Mouse (Mus musculus) liver, postnatal 0 days (tissue): ENCODE data around the gene Sec24a. TPM values are rescaled to one million over a fixed set of nuclear protein-coding genes. Genes with fewer than 3 reads are reported as not detected.

Experiments
- ATAC-seq: fragments of 200-750 bp; cut with Nextera tagmentation; 2 replicates; pipeline ENCODE4 v1.8.0; 2017; ENCODE audit warnings: mild to moderate bottlenecking, moderate library complexity
- DNase-seq: peaks from one replicate; pipeline ENCODE4 v3.0.0-alpha.2; 2016
- H3K27ac ChIP-seq: fragments of 300-500 bp; sonication (generic); 2 replicates; pipeline ENCODE4 v1.5.1; 2014; ENCODE audit warnings: antibody characterized with exemption, moderate library complexity, mild to moderate bottlenecking, low read depth
- H3K27me3 ChIP-seq: fragments of 300-500 bp; sonication (generic); 2 replicates; pipeline ENCODE4 v1.6.1; 2014; ENCODE audit warnings: low read length, control low read depth, mixed read lengths; ENCODE audit not compliant: insufficient read depth
- H3K36me3 ChIP-seq: fragments of 300-500 bp; sonication (generic); replicated peaks from 2 replicates; pipeline ENCODE4 v1.6.1; 2014; ENCODE audit warnings: mild to moderate bottlenecking, control low read depth, low read length, moderate library complexity, mixed read lengths; ENCODE audit not compliant: insufficient read depth
- H3K4me1 ChIP-seq: fragments of 300-500 bp; sonication (generic); 2 replicates; pipeline ENCODE4 v1.6.1; 2014; ENCODE audit warnings: antibody characterized with exemption, mild to moderate bottlenecking, control low read depth; ENCODE audit not compliant: insufficient read depth
- H3K4me2 ChIP-seq: fragments of 300-500 bp; sonication (generic); 2 replicates; pipeline ENCODE4 v1.6.1; 2014; ENCODE audit warnings: low read depth, mild to moderate bottlenecking, low read length, moderate library complexity, mixed read lengths
- H3K4me3 ChIP-seq: fragments of 300-500 bp; sonication (generic); 2 replicates; pipeline ENCODE4 v1.5.1; 2014; ENCODE audit warnings: low read depth, low read length
- H3K9ac ChIP-seq: fragments of 300-500 bp; sonication (generic); replicated peaks from 2 replicates; pipeline ENCODE4 v1.6.1; 2014; ENCODE audit warnings: mild to moderate bottlenecking, moderate library complexity
- H3K9me3 ChIP-seq: fragments of 300-500 bp; sonication (generic); 2 replicates; pipeline ENCODE4 v1.6.1; 2016; ENCODE audit warnings: mild to moderate bottlenecking, control low read depth, low read length, mixed read lengths
- CTCF ChIP-seq: sonication (generic); IDR thresholded peaks from 2 replicates; pipeline ENCODE4 v1.5.1; 2016; ENCODE audit warnings: antibody characterized with exemption, low read depth
- EP300 ChIP-seq: IDR thresholded peaks from 2 replicates; pipeline ENCODE4 v1.6.1; 2016; ENCODE audit warnings: antibody characterized with exemption, low read depth, mild to moderate bottlenecking
- WGBS: fragments of 180-500 bp; shearing (Covaris S2); extraction: QIAGEN DNeasy Blood & Tissue Kit; methylation state at CpG from one replicate; pipeline ENCODE4 v1.1.7; 2014; ENCODE audit not compliant: insufficient replicate concordance; 5-methylcytosine and 5-hydroxymethylcytosine counted together
- polyA plus RNA-seq: library from polyadenylated mRNA; unstranded; fragments of >200 nt; fragmentation: Nextera tagmentation; extraction: Ambion mirVana; gene quantifications from 2 replicates; pipeline ENCODE4 v1.2.1, GENCODE M21; 2015

Sec24a gene
- polyA plus RNA-seq, 1 experiment from 2014 or later, result 15.0 TPM

DNA sequence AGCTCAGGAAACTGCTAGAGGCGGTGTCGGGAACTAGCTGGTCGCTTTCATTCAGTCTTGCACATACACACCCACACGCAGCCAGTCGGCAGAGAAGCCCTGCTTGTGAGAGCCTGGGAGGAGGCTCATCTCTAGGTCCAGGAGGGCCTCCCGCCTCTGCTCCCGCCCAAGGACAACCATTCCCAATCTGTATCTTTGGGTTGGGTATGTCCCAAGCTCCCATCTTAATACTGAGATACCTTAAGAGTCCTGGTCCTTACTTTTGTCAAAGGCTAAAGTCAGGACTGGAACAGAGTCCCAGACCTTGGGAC lies 113.6 kb downstream of the Sec24a start:
- 4% methylated on average over 7 of the region's 7 CpGs for WGBS
- Histone ChIP-seq H3K36me3 (peaks cover 4% of the 10 kb centered on the region; the same call in 1 of the 2 replicates), H3K4me3 (peak overlapping the region; percentile 59), H3K9ac (peak overlapping the region; percentile 67), H3K27ac (no peak overlapping the region), H3K27me3 (peaks cover 11% of the 10 kb centered on the region), H3K4me1 (peaks cover 17% of the 10 kb centered on the region), H3K9me3 (no peaks in the 10 kb centered on the region), H3K4me2 (peak overlapping the region; percentile 80)
- ATAC-seq (no peak), DNase-seq (no peak)
- TF ChIP-seq CTCF, result no peak
- no peak for TF ChIP-seq EP300

DNA sequence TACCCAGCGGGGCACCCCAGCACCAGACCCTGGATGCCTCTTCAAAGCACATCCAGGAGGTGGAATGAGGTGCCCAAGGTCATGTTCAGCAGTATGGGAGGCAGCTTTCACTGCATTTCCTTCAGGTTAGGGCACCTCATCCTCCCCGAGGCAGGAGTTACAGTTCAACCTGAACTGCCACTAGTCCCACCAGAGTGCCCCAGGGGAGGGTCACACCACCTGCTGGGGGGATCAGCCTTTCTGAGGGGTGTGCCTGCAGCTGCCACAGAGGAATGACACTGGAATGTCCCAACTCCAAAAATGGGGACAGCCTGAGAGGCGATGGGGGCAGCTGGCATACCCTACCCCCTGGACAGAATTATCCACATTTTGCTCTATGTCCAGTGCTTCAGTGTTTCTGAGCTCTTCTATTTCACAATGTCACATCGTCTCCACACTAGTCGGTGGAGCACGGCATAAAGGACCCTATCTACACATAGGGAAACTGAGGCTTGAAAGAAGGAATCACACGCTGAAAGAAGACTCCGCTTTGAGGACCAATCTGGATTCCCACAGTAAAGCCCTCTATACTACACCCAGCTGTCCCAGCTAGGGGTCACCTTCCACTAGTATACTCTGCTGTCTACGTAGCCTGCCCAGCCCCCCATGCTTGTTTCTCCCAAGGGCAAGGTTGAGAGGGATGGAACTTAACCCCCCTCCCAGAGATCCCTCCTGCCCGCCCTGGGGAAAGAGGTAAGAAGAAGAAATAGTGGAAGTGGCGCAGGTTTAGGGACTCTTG lies 114.1 kb downstream of the Sec24a start:
- no peak for ATAC-seq
- Histone ChIP-seq H3K4me3 (peak overlapping the region; percentile 59), H3K9ac (peak overlapping the region; percentile 67; the same call in 1 of the 2 replicates), H3K4me1 (peaks cover 20% of the 10 kb centered on the region), H3K4me2 (peak overlapping the region; percentile 80), H3K27ac (peak overlapping the region; percentile 16; the same call in 1 of the 2 replicates), H3K36me3 (peaks cover 4% of the 10 kb centered on the region; the same call in 1 of the 2 replicates), H3K27me3 (peaks cover 11% of the 10 kb centered on the region), H3K9me3 (no peaks in the 10 kb centered on the region)
- no peak for TF ChIP-seq EP300
- TF ChIP-seq CTCF, result no peak
- DNase-seq, result no peak
- 36% methylated on average over 11 of the region's 11 CpGs for WGBS

DNA sequence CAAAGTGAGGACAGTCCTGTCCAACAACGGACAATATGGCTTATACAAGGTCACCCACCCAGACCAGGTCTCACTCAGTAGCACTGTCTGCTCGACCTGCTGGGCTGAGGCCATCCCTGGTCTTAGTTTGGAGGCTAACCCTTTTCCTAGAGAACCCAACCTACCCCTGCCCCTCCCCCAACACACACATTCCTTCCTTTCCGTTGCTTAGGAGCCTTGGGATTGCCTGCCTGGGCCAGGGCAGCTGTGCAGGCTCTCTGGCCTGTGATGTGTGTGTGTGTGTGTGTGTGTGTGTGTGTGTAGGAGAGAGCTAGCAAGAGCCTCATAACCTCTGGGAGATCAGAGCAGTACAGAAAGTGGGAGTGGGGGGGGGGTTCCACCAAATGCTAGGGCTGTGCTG lies 114.9 kb downstream of the Sec24a start:
- Histone ChIP-seq H3K4me2 (peak overlapping the region; percentile 80; the same call in 1 of the 2 replicates), H3K27ac (no peak overlapping the region), H3K4me3 (no peak overlapping the region), H3K4me1 (peaks cover 22% of the 10 kb centered on the region), H3K36me3 (peaks cover 4% of the 10 kb centered on the region; the same call in 1 of the 2 replicates), H3K9ac (no peak overlapping the region), H3K9me3 (no peaks in the 10 kb centered on the region), H3K27me3 (peaks cover 11% of the 10 kb centered on the region)
- 55% methylated on average over 3 of the region's 3 CpGs for WGBS
- TF ChIP-seq EP300 (no peak), CTCF (no peak)
- ATAC-seq, result no peak
- no peak for DNase-seq

DNA sequence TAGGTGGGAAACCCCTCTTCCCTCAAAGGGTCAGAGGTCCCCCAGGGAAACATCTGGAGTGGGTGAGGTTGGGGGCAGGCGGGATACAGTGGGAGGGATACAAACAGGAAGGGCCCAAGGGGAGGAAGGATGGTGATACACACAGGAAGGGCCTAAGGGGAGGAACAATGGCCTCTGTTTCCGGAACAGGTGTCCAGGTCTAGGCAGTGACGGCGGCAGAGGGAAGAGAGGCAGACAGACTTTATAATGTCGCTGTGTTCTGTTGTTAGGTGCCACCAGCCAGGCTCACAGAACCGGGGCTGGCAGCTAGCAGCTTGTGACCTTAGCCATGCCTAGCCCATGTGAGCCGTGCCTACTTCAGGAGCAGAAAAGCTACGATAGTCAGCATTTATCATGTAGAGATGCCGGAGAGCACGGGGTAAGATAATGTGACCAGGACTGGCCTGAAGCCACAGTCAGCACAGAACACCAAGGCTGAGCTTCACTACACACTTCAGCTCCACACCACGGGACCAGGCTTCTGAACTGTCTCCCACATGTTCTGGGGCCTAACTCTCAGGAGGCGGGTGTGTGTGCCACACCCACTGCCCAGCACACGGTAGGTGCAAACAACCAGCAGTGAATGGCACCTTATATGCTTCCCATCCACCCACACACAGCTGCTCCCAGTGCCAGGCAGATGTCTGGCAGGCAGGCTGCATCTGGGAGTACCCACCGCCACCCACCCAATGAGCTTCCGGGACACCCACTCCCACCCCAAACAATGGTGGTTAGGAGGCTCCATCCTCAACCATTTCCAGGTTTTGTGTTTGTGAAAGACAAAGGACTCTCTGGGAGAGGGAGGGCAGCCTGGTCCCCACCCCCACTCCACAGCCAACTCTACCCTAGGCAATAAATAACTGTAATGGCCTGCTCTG lies 116.4 kb downstream of the Sec24a start:
- Histone ChIP-seq H3K9ac (no peak overlapping the region; the same call in 1 of the 2 replicates), H3K36me3 (peaks cover 4% of the 10 kb centered on the region; the same call in 1 of the 2 replicates), H3K4me1 (peaks cover 22% of the 10 kb centered on the region), H3K9me3 (no peaks in the 10 kb centered on the region), H3K4me3 (no peak overlapping the region), H3K27ac (peak overlapping the region; percentile 79), H3K4me2 (peak overlapping the region; percentile 48), H3K27me3 (peaks cover 11% of the 10 kb centered on the region)
- no peak for TF ChIP-seq CTCF
- TF ChIP-seq EP300, result no peak
- DNase-seq, result peak; percentile 39
- ATAC-seq, result peak; percentile 43
- 44% methylated on average over 15 of the region's 15 CpGs for WGBS

DNA sequence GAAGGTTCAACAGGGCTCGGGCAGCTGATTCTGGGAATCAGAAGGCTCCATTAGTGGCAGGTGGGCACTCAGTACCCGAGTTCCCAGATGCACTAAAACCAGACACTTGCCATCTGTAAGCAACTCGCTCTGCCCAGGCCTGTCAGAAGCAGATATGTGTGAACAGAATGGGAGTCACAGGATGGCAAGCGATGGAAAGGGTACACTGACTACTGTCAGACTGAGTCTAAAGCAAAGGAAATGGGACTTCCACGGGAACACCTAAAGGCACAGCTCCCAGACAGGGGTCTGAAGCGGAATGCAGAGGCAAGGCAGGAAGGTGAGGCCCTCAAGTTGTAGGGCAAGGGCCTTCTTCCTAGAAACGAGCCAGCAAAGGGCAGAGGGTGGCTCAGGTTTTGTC lies 117.2 kb downstream of the Sec24a start:
- ATAC-seq (no peak), DNase-seq (no peak)
- 68% methylated on average over 7 of the region's 7 CpGs for WGBS
- Histone ChIP-seq H3K9me3 (no peaks in the 10 kb centered on the region), H3K27ac (peak overlapping the region; percentile 79; the same call in 1 of the 2 replicates), H3K4me3 (no peak overlapping the region), H3K36me3 (peaks cover 4% of the 10 kb centered on the region; the same call in 1 of the 2 replicates), H3K27me3 (peaks cover 11% of the 10 kb centered on the region), H3K4me1 (peaks cover 22% of the 10 kb centered on the region), H3K9ac (no peak overlapping the region), H3K4me2 (no peak overlapping the region)
- TF ChIP-seq CTCF (no peak), EP300 (no peak)

DNA sequence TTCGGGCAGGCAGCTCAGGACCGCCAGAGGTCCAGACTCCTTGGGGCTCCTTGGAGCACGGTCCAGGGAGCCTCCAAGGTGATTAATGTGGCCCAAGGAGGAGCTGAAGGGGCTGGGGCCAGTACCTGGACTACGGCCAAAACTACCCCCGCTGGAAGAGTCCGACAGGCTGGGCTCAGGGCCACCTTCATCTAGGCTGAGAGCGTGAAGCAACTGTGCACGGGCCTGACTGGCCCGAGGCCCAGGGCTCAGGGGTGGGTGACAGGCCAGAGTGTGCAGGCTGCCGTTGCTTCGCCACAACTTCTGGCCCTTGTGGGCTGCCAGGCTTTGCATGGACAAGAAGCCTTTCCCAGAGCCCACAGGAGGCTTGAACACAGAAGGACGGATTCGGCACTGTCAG lies 118.1 kb downstream of the Sec24a start:
- Histone ChIP-seq H3K9ac (no peak overlapping the region), H3K4me3 (no peak overlapping the region), H3K27ac (peak overlapping the region; percentile 70), H3K9me3 (no peaks in the 10 kb centered on the region), H3K4me1 (peaks cover 20% of the 10 kb centered on the region), H3K36me3 (peaks cover 4% of the 10 kb centered on the region; the same call in 1 of the 2 replicates), H3K4me2 (no peak overlapping the region), H3K27me3 (peaks cover 11% of the 10 kb centered on the region)
- TF ChIP-seq EP300, result no peak
- no peak for TF ChIP-seq CTCF
- DNase-seq, result no peak
- ATAC-seq, result no peak
- 85% methylated on average over 13 of the region's 13 CpGs for WGBS
